Mouse (Mus musculus): Measurements from ENCODE around the gene Map4k2.
A peak's percentile ranks its signal among the peaks of the same experiment; 100 is the strongest.
"Not testable (repeated sequence)": the region's sequence is repeated elsewhere in the genome, so short reads cannot be mapped to it uniquely, and the experiment has no call there.

The Map4k2 gene

DNA sequence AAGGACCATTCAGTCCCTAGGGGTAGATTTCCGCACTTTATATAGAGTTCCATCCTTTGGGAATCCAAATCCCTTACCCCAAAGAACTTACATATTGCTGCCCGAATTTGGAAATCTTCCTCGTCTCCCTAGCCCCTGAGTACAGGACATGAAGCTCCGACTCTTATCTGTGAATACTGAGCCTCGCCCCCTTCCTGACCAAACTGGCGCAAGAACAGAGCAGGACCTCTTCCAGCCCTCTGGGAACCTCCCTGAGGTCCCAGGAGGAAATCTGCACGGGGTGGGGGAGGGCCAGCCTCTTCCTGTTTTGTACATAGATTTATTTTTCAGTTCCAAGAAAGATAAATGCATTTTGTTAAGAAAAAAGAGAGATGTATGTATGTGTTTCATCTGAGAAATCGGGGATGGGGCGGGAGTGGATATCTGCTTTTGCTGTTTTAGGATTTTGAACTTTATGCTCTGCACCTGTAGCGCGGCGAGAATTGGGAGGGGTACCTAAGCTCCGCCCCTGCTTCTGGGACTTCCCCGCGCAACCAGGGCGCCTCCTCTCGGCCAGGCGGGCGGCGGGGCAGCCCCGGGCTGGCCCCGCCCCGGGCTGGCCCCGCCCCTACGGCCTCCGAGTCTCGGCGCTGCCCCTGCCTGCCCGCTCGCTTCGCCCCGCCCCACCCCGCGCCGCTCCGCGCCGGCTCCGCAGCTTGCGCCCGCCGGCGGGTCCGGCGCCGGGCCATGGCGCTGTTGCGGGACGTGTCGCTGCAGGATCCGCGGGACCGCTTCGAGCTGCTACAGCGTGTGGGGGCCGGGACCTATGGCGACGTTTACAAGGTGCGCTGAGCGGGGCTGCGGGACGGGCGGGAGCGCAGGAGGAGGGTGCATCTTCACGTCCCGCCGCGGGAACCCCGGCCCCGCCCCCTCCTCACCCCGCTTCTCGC lies at the start of gene Map4k2:
TSS of gene Map4k2 (plus strand) at position 612 of the 929 bp plus-strand sequence.
- DNase-seq (ENCODE audit: low spot score in 2 of 2), result peak; percentile 91 to 97

- no peak for DNase-seq (ENCODE audit: low spot score in 2 of 2)
These were observed 48.7 kb upstream of the Map4k2 start for GRCm38 (mm10) chr19:6292262-6292661.

- no peak for DNase-seq (ENCODE audit: low spot score in 2 of 2)
These were observed 46.6 kb upstream of the Map4k2 start for GRCm38 (mm10) chr19:6294301-6294700.

DNA sequence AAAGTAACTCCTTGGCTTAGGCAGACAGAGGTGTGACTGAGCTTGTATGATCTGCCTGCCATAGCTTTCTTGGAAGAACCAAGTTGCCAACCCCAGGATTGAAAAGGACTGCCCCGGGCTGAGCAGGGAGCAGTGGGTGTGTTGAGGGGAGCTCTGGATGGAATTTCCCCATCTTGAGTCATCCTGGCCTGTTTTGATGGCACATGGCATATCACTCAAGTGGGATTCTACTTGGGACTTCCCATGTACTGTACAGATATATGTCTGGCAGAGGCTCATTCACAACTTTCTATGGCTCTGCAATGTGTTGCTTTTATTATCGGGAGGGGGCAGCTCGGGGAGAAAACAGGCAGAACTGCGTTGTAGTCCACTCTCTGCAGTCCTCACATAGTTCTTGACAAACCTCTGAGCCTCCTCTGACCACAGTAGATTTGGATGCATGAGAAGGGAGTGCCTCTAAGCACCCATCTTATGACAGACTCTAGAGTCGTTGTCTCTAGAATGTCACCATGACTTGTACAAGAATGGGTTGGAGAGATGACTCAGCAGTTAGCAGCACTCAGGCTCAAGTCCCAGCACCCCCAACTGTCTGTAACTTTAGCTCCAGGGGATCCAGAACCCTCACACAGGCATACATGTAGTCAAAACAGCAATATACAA lies 44.3 kb upstream of the Map4k2 start:
- no peak for DNase-seq (ENCODE audit: low spot score in 2 of 2)

GRCm38 (mm10) chr19:6297641-6298040 lies 43.3 kb upstream of the Map4k2 start:
- peak in 1 of 2 experiments; percentile 60 for DNase-seq (ENCODE audit: low spot score in 2 of 2)

- no peak for DNase-seq (ENCODE audit: low spot score in 2 of 2)
These were observed 41.9 kb upstream of the Map4k2 start for GRCm38 (mm10) chr19:6299003-6299402.

DNA sequence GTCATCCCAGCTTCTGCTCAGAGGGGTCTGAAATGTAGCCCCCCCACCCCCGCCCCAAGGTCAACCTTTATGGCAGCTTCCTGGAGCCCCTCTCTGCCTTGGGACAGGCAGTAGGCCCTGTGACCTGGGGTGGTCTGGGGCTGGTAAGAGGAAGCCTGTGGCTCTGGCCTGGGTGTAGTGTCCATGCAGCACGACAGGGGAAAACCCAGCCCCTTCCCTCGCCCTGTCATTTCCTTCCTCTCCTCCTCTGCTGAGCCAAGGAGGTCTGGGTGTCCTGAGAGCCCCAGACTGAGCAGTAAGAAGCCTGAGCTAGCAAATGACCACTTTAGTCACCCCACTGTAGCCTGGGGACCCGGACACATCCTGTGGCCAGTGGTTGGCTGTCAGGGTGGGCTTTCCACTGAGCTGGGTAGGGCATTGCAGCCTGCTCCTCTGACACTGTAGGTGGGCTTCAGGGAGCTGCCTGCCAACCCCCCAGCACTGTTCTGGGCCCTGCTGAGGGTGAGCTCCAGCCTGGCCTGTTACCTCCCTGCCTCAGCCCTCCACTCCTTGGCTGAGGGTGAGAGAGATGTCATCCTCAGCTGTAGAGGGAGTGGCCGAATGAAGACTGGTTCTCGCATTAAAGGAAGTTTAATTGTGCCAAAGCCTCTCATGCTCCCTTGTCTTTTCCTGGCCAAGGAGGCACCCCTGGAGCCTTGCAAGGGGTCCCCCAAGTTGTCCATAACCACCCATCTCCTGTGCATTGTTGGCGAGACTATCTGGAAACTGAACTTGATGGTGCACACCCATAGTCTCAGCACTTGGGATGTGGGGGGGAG lies 41.3 kb upstream of the Map4k2 start:
- no peak for DNase-seq (ENCODE audit: low spot score in 2 of 2)

DNA sequence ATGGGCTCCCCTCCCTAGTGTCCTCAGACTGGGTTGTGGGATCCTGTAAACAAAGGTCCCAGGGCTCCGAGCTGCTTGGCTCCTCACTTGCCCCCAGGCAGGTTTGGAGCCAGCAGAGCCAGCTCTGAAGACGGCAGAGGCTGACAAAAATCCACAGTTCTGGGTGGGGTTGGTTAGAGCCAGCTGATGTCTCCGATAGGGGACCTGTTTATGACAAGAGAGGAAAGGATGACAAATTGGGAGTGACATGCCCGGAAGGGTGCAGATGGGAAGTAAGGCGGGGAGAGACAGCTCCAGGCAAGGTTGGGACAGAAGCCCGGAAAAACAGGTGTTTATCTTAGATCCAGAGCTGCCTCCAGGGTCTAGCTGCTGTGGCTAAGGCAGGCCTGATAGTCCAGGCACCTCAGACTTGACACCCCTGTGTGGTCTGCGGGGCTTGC lies 40.5 kb upstream of the Map4k2 start:
- DNase-seq (ENCODE audit: low spot score in 2 of 2), result peak; percentile 76 to 80

GRCm38 (mm10) chr19:6302114-6302513 lies 38.8 kb upstream of the Map4k2 start:
- DNase-seq (ENCODE audit: low spot score in 2 of 2), result no peak

DNA sequence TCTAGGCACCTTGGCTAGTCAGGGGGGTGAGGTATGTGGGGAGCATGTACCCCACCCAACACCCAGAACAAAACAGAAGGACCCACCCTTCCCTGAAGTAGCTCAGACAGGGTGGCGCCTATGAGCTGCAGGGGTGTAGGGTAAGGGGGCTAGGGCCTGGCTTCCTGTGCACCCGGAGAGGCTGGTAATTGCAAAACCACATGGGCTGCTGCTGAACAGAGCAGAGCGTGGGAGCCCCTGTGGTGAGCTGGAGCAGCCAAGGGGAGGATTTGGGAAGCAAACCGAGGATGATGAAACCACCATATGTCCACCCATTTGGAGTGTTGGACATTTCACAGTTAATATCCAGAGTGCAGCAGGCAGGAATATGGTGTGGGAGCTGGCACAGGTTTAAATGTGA lies 38.4 kb upstream of the Map4k2 start:
- DNase-seq (ENCODE audit: low spot score in 2 of 2), result no peak

DNA sequence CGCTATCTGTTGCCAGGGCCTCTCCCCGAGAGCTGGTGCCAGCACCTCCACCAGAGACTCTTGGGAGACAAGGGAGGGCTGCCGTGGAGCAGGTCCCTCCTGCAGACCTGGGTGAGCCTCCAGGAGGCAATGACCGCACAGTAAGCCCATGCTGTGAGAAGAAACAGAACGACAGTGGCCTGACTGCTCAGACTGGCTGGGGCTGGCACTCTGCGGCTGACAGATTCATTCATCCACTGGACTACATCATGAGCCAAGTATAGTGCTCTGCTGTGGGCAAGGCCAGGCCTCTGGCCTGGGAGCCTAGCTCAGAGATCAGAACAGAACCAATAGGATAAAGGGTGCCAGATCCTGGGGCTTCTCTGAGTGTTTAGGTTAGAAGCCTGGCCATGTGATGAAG lies 37.1 kb upstream of the Map4k2 start:
- no peak for DNase-seq (ENCODE audit: low spot score in 2 of 2)

GRCm38 (mm10) chr19:6304787-6305516 lies 36.0 kb upstream of the Map4k2 start:
- peak; percentile 94 to 98 for DNase-seq (ENCODE audit: low spot score in 2 of 2)

- DNase-seq (ENCODE audit: low spot score in 2 of 2), result no peak
These were observed 35.3 kb upstream of the Map4k2 start for GRCm38 (mm10) chr19:6305517-6306115.

- peak; percentile 89 to 94 for DNase-seq (ENCODE audit: low spot score in 2 of 2)
These were observed 34.8 kb upstream of the Map4k2 start, which contains the start of gene Cdc42bpg for GRCm38 (mm10) chr19:6306137-6306551. Gene Cdc42bpg (plus strand): TSS chr19:6306456.

DNA sequence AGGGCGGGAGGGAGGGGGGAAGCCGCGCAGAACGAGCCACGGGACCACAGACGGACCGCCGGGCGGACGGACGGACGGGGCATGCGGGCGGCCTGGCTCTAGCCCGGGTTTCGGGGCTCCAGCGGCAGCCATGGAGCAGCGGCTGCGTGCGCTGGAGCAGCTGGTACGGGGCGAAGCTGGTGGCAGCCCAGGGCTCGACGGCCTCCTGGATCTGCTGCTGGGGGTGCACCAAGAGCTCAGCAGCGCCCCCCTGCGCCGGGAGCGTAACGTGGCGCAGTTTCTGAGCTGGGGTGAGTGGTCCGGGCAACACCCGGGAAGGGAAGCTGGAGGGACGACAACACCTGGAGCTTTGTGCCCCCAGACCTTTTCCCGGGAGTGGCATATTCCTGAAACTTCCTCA lies 34.3 kb upstream of the Map4k2 start:
- DNase-seq (ENCODE audit: low spot score in 2 of 2), result peak; percentile 83 to 95

DNA sequence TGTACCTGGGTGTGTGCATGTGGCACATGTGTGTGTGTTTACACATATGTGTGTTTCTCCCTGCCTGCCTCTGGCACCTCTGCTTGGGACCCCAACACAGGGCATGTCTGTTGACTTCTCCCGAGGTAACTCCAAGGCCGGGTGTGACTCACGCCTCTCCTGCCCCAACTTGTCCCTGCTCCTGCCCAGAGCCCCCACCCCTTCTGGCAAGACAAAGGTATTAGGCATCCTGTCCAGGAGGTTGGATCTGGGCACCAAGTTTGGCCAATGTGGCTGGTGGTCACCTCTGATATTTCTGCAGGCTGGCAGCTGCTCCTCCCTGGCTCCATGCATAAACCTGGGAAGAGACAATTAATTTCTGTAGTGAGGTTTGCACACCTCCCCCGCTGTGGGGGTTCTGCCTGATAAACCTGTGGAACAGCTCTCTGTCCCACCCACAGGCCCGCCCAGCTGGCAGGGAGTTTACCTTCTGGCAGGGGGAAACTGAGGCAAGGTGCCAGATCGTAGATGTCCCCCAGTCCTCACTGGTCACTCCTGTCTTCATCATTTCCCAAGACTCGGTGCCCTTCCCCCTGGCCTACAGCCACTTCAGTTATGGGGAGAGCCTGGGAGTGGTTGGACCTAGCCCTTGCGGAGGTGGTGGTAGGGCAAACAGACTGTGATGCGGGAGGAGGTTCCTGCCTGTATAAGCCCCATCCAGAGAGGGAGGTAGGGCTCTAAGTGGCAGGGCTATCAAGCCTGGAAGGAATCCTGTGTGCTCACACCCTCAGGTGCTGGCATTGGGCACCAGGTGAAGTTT lies 33.0 kb upstream of the Map4k2 start:
- no peak for DNase-seq (ENCODE audit: low spot score in 2 of 2)

DNA sequence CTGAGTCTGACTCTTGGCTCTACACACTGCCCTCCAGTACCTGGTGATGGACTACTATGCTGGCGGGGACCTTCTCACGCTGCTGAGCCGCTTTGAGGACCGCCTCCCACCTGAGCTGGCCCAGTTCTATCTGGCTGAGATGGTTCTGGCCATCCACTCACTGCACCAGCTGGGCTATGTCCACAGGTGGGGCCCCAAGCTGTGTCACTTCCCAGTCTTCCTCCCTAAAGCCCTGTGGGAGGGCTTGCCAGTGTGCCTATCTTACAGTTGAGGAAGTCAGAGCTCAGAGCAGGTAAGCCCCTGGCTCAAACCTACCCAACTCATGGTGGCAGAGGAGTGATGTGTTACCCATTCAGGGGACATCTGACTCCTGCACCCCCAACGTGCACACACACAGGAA lies 30.8 kb upstream of the Map4k2 start:
- no peak for DNase-seq (ENCODE audit: low spot score in 2 of 2)

DNA sequence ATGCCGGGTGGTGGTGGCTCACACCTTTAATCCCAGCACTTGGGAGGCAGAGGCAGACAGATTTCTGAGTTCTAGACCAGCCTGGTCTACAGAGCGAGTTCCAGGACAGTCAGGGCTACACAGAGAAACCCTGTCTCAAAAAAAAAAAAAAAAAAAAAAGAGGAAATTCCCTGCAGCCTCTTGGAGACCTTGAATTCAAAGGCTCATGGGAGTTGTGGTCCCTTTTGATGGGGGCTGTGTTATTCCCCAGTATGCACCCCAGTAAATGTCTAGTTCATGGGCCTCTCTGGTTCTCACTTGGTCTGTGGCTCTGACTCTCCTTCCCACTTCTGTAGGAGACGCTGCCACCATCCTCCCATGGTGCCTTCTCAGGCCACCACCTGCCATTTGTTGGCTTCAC lies 29.2 kb upstream of the Map4k2 start:
- DNase-seq (ENCODE audit: low spot score in 2 of 2), result not testable (repeated sequence)

GRCm38 (mm10) chr19:6313796-6314195 lies 27.1 kb upstream of the Map4k2 start:
- no peak for DNase-seq (ENCODE audit: low spot score in 2 of 2)

GRCm38 (mm10) chr19:6314513-6314912 lies 26.4 kb upstream of the Map4k2 start:
- DNase-seq (ENCODE audit: low spot score in 2 of 2), result no peak

Data from spleen, postnatal 4 days (tissue).